Mouse (Mus musculus): ENCODE results near the gene Fam20a. TPM values are rescaled to one million over a fixed set of nuclear protein-coding genes. Genes with fewer than 3 reads are reported as not detected.
A peak's percentile ranks its signal among the peaks of the same experiment; 100 is the strongest.

Gene Fam20a
- polyA plus RNA-seq, 1 experiment = 0.48 TPM

DNA sequence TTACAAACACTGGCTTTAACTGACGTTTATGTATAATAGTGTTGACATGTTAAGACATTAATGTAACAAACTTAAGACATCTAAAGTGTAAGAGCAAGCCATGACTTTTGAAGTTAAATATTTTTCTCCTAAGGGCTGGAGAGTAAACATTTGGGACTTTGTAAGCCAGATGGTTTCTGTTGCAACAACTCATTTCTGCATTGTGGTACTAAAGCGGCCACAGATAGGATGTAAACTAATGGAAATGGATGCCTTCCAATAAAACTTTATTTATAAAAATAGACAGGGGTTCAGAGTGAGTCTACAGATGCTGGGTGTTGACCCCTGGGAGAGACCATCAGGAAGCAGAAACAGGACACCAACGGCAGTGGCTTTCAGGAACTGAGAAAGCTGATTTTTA, 15.9 kb upstream of the Fam20a start:
- H3K27ac ChIP-seq (ENCODE audit: insufficient read depth, low read depth, low read length) = no peak overlapping the region

DNA sequence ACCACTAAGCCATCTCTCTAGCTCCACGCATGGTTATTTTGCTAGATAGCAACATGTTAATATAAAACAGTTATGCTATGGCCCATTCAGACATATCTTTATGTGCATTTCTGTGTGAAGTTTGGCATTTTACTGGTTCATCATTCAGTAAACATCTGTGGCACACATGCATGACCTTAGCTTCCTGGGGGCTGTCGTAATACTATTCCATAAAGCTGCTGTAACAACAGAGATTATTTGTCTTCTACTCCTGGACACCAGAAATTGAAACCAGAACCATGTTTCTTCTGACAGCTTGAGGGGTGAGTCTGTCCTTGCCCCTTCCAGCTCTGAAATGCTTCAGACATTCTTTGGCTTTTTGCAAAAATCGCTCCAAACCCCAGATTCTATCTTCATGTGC, 14.3 kb upstream of the Fam20a start:
- H3K4me1 ChIP-seq (ENCODE audit: control insufficient read depth, insufficient read depth, low read length) = no peaks in the 10 kb centered on the region

More for the DNA sequence above, 15.9 kb upstream of the Fam20a start:
- no peak overlapping the region for H3K4me3 ChIP-seq (ENCODE audit: insufficient read depth, low read length)
- TF ChIP-seq CTCF (IDR thresholded peaks at IDR 0.05; ENCODE audit: low read depth, low read length) = no peak
- no peak for TF ChIP-seq POLR2A (IDR thresholded peaks at IDR 0.05; ENCODE audit: borderline replicate concordance, low read depth, low read length)
- H3K4me1 ChIP-seq (ENCODE audit: control insufficient read depth, insufficient read depth, low read length) = no peaks in the 10 kb centered on the region

GRCm38 (mm10) chr11:109734341-109734740, 12.3 kb upstream of the Fam20a start:
- H3K27ac ChIP-seq (ENCODE audit: insufficient read depth, low read depth, low read length) = no peak overlapping the region
- TF ChIP-seq CTCF (IDR thresholded peaks at IDR 0.05; ENCODE audit: low read depth, low read length) = no peak
- no peak for TF ChIP-seq POLR2A (IDR thresholded peaks at IDR 0.05; ENCODE audit: borderline replicate concordance, low read depth, low read length)
- H3K4me3 ChIP-seq (ENCODE audit: insufficient read depth, low read length) = no peak overlapping the region
- H3K4me1 ChIP-seq (ENCODE audit: control insufficient read depth, insufficient read depth, low read length) = no peaks in the 10 kb centered on the region

More for the DNA sequence above, 14.3 kb upstream of the Fam20a start:
- no peak overlapping the region for H3K4me3 ChIP-seq (ENCODE audit: insufficient read depth, low read length)
- TF ChIP-seq POLR2A (IDR thresholded peaks at IDR 0.05; ENCODE audit: borderline replicate concordance, low read depth, low read length) (no peak), CTCF (IDR thresholded peaks at IDR 0.05; ENCODE audit: low read depth, low read length) (no peak)
- H3K27ac ChIP-seq (ENCODE audit: insufficient read depth, low read depth, low read length) = no peak overlapping the region

GRCm38 (mm10) chr11:109732726-109733438, 10.8 kb upstream of the Fam20a start:
- H3K4me1 ChIP-seq (ENCODE audit: control insufficient read depth, insufficient read depth, low read length) = no peaks in the 10 kb centered on the region
- no peak overlapping the region for H3K4me3 ChIP-seq (ENCODE audit: insufficient read depth, low read length)
- no peak for TF ChIP-seq POLR2A (IDR thresholded peaks at IDR 0.05; ENCODE audit: borderline replicate concordance, low read depth, low read length)
- TF ChIP-seq CTCF (IDR thresholded peaks at IDR 0.05; ENCODE audit: low read depth, low read length) = no peak
- no peak overlapping the region for H3K27ac ChIP-seq (ENCODE audit: insufficient read depth, low read depth, low read length)

- no peak overlapping the region for H3K27ac ChIP-seq (ENCODE audit: insufficient read depth, low read depth, low read length)
- no peaks in the 10 kb centered on the region for H3K4me1 ChIP-seq (ENCODE audit: control insufficient read depth, insufficient read depth, low read length)
- H3K4me3 ChIP-seq (ENCODE audit: insufficient read depth, low read length) = no peak overlapping the region
- TF ChIP-seq CTCF (IDR thresholded peaks at IDR 0.05; ENCODE audit: low read depth, low read length) (no peak), POLR2A (IDR thresholded peaks at IDR 0.05; ENCODE audit: borderline replicate concordance, low read depth, low read length) (no peak)
Observed at GRCm38 (mm10) chr11:109728371-109728770, 6.3 kb upstream of the Fam20a start.

- H3K4me3 ChIP-seq (ENCODE audit: insufficient read depth, low read length) = no peak overlapping the region
- H3K27ac ChIP-seq (ENCODE audit: insufficient read depth, low read depth, low read length) = no peak overlapping the region
- H3K4me1 ChIP-seq (ENCODE audit: control insufficient read depth, insufficient read depth, low read length) = peaks cover 8% of the 10 kb centered on the region
- TF ChIP-seq POLR2A (IDR thresholded peaks at IDR 0.05; ENCODE audit: borderline replicate concordance, low read depth, low read length) = no peak
- TF ChIP-seq CTCF (IDR thresholded peaks at IDR 0.05; ENCODE audit: low read depth, low read length) = no peak
Observed at GRCm38 (mm10) chr11:109722711-109723110, 632 bp upstream of the Fam20a start.

- TF ChIP-seq POLR2A (IDR thresholded peaks at IDR 0.05; ENCODE audit: borderline replicate concordance, low read depth, low read length) (no peak), CTCF (IDR thresholded peaks at IDR 0.05; ENCODE audit: low read depth, low read length) (no peak)
- Histone ChIP-seq H3K27ac (ENCODE audit: insufficient read depth, low read depth, low read length) (no peak overlapping the region), H3K4me1 (ENCODE audit: control insufficient read depth, insufficient read depth, low read length) (peaks cover 8% of the 10 kb centered on the region), H3K4me3 (ENCODE audit: insufficient read depth, low read length) (peak overlapping the region; percentile 47)
Observed at GRCm38 (mm10) chr11:109721320-109721780, 729 bp downstream of the Fam20a start.

DNA sequence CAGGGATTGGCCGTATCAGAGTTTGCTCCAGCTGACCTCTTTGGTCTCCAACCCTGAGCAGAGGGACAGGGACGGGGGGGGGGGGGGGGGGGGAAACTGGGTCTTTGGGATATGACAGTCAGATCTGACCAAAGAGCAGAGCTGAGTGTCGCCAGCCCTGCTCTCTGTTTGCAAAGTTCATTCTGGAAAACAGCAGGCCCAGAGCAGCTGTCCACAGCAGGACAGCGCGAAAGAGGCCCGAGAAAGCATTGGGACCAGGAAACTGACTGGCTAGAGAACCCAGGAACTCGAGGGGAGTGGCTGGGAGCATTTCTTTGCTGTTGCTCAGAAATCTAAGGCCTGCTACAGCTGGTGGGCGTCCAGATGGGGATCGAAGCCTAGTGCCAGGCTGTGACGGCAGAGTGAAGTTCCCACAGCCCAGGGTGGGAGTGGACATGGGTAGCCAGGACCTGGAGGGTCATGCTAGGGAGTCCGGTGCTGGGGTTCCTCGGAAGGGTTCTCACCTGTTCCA, 1.2 kb downstream of the Fam20a start:
- no peak for TF ChIP-seq CTCF (IDR thresholded peaks at IDR 0.05; ENCODE audit: low read depth, low read length)
- no peak for TF ChIP-seq POLR2A (IDR thresholded peaks at IDR 0.05; ENCODE audit: borderline replicate concordance, low read depth, low read length)
- H3K4me3 ChIP-seq (ENCODE audit: insufficient read depth, low read length) = peak overlapping the region; percentile 47
- no peak overlapping the region for H3K27ac ChIP-seq (ENCODE audit: insufficient read depth, low read depth, low read length)
- peaks cover 8% of the 10 kb centered on the region for H3K4me1 ChIP-seq (ENCODE audit: control insufficient read depth, insufficient read depth, low read length)

- Histone ChIP-seq H3K27ac (ENCODE audit: insufficient read depth, low read depth, low read length) (no peak overlapping the region), H3K4me1 (ENCODE audit: control insufficient read depth, insufficient read depth, low read length) (peaks cover 8% of the 10 kb centered on the region), H3K4me3 (ENCODE audit: insufficient read depth, low read length) (no peak overlapping the region)
- no peak for TF ChIP-seq CTCF (IDR thresholded peaks at IDR 0.05; ENCODE audit: low read depth, low read length)
- no peak for TF ChIP-seq POLR2A (IDR thresholded peaks at IDR 0.05; ENCODE audit: borderline replicate concordance, low read depth, low read length)
Observed at GRCm38 (mm10) chr11:109719399-109719798, 2.7 kb downstream of the Fam20a start.
